Mouse (Mus musculus) heart, postnatal 36 days (tissue): ENCODE data around the gene Klf13. TPM values are rescaled to one million over a fixed set of nuclear protein-coding genes. Genes with fewer than 3 reads are reported as not detected.

Experiments
- DNase-seq, 2 experiments: peaks; one replicate each; pipeline ENCODE4 v3.0.0; 2021 to 2022
- intact Hi-C: fragments of 180-260 bp; cut with DNase I; formaldehyde crosslinking; loops from one replicate; pipeline ENCODE4 v1.15.1; 2025
- total RNA-seq, 2 experiments: library from RNA; stranded (reverse); gene quantifications; 2 replicates each; pipeline ENCODE4 v1.2.3; 2021

The Klf13 gene
- total RNA-seq, 2 experiments from 2014 or later = 49.2 to 58.7 TPM

GRCm38 (mm10) chr7:63950931-63951607, 12.4 kb upstream of the Klf13 start:
- no peak for DNase-seq
- intact Hi-C loops = no loop called here

GRCm38 (mm10) chr7:63949176-63949575, 10.5 kb upstream of the Klf13 start:
- intact Hi-C loops = no loop called here
- no peak for DNase-seq

GRCm38 (mm10) chr7:63947514-63948487, 9.1 kb upstream of the Klf13 start:
- intact Hi-C loops = no loop called here
- DNase-seq = no peak

- no peak for DNase-seq
- intact Hi-C loops = loop anchor here (5.0 kb wide), 1 partner anchor 133 kb away; no protein-coding TSS in a partner anchor
Observed at GRCm38 (mm10) chr7:63943946-63944345, 5.2 kb upstream of the Klf13 start.

GRCm38 (mm10) chr7:63941501-63941900, 2.8 kb upstream of the Klf13 start:
- DNase-seq = no peak
- intact Hi-C loops = loop anchor here (2.0 to 5.0 kb wide), 2 partner anchors 136 to 213 kb away; no protein-coding TSS in a partner anchor

- DNase-seq = no peak
- intact Hi-C loops = loop anchor here (2.0 to 5.0 kb wide), 2 partner anchors 136 to 214 kb away; no protein-coding TSS in a partner anchor
Observed at GRCm38 (mm10) chr7:63941050-63941449, 2.3 kb upstream of the Klf13 start.

- intact Hi-C loops = loop anchor here (2.0 to 5.0 kb wide), 2 partner anchors 137 to 214 kb away; no protein-coding TSS in a partner anchor
Observed at GRCm38 (mm10) chr7:63940321-63940720, 1.6 kb upstream of the Klf13 start.

GRCm38 (mm10) chr7:63939397-63939951, 759 bp upstream of the Klf13 start:
- intact Hi-C loops = loop anchor here (5.0 kb wide), 2 partner anchors 123 to 348 kb away; partner anchors contain the start of gene Mtmr10
- peak in 1 of 2 experiments; percentile 78 for DNase-seq

More at GRCm38 (mm10) chr7:63940321-63940720, 1.6 kb upstream of the Klf13 start:
- DNase-seq = no peak

- intact Hi-C loops = loop anchor here (5.0 kb wide), 2 partner anchors 124 to 349 kb away; partner anchors contain the start of gene Mtmr10
- peak in 1 of 2 experiments; percentile 95 for DNase-seq
Observed at GRCm38 (mm10) chr7:63938066-63938913, 425 bp downstream of the Klf13 start.

- intact Hi-C loops = loop anchor here (1.0 to 5.0 kb wide), 7 partner anchors 25 to 350 kb away; partner anchors contain the start of gene Mtmr10
- peak; percentile 91 for DNase-seq
Observed at GRCm38 (mm10) chr7:63937236-63938065, 1.3 kb downstream of the Klf13 start.

GRCm38 (mm10) chr7:63936986-63937235, 1.8 kb downstream of the Klf13 start:
- no peak for DNase-seq
- intact Hi-C loops = loop anchor here (1.0 to 5.0 kb wide), 8 partner anchors 24 to 350 kb away; partner anchors contain the start of gene Mtmr10

GRCm38 (mm10) chr7:63936188-63936985, 2.3 kb downstream of the Klf13 start:
- intact Hi-C loops = loop anchor here (1.0 to 5.0 kb wide), 7 partner anchors 24 to 351 kb away; partner anchors contain the start of gene Mtmr10
- DNase-seq = peak; percentile 85 to 91

- no peak for DNase-seq
- intact Hi-C loops = loop anchor here (1.0 to 5.0 kb wide), 7 partner anchors 23 to 352 kb away; partner anchors contain the start of gene Mtmr10
Observed at GRCm38 (mm10) chr7:63935809-63936187, 2.9 kb downstream of the Klf13 start.

GRCm38 (mm10) chr7:63934530-63934929, 4.2 kb downstream of the Klf13 start:
- peak; percentile 49 to 61 for DNase-seq
- intact Hi-C loops = no loop called here

GRCm38 (mm10) chr7:63933905-63934304, 4.8 kb downstream of the Klf13 start:
- intact Hi-C loops = no loop called here
- peak; percentile 24 to 29 for DNase-seq

- intact Hi-C loops = no loop called here
Observed at GRCm38 (mm10) chr7:63932461-63932860, 6.3 kb downstream of the Klf13 start.

GRCm38 (mm10) chr7:63930766-63931165, 7.9 kb downstream of the Klf13 start:
- intact Hi-C loops = no loop called here
- DNase-seq = peak in 1 of 2 experiments; percentile 8

More at GRCm38 (mm10) chr7:63932461-63932860, 6.3 kb downstream of the Klf13 start:
- DNase-seq = no peak

GRCm38 (mm10) chr7:63930132-63930531, 8.6 kb downstream of the Klf13 start:
- DNase-seq = no peak
- intact Hi-C loops = no loop called here
